Mouse (Mus musculus): ENCODE data around the gene Atp4a. TPM values are rescaled to one million over a fixed set of nuclear protein-coding genes. Genes with fewer than 3 reads are reported as not detected.
A peak's percentile ranks its signal among the peaks of the same experiment; 100 is the strongest.
"Not testable (repeated sequence)": the region's sequence is repeated elsewhere in the genome, so short reads cannot be mapped to it uniquely, and the experiment has no call there.

Atp4a gene
- polyA plus RNA-seq, 1 experiment from 2014 or later: 0.09 TPM

GRCm38 (mm10) chr7:30706214-30706882 lies 5.7 kb upstream of the Atp4a start:
- 74% methylated on average over 8 of the region's 8 CpGs for WGBS
- ATAC-seq (ENCODE audit: low FRiP score, low read depth): no peak
- Histone ChIP-seq H3K9me3 (no peaks in the 10 kb centered on the region), H3K9ac (no peak overlapping the region), H3K27me3 (0 out of 2 replicates have a peak, but pooled peaks cover 7% of the 10 kb centered on the region), H3K27ac (no peak overlapping the region), H3K4me2 (replicated peaks) (no peak overlapping the region), H3K36me3 (no peaks in the 10 kb centered on the region), H3K4me1 (no peaks in the 10 kb centered on the region), H3K4me3 (no peak overlapping the region)

- H3K27me3 ChIP-seq: peaks cover 7% of the 10 kb centered on the region; the same call in 1 of the 2 replicates
- no peak for ATAC-seq (ENCODE audit: low FRiP score, low read depth)
- no peaks in the 10 kb centered on the region for H3K36me3 ChIP-seq
- no peak overlapping the region for H3K27ac ChIP-seq
- H3K4me1 ChIP-seq: no peaks in the 10 kb centered on the region
- H3K9me3 ChIP-seq: no peaks in the 10 kb centered on the region
- WGBS: 88% methylated on average over 1 of the region's 1 CpGs
- no peak overlapping the region for H3K4me2 ChIP-seq (replicated peaks)
- no peak overlapping the region for H3K9ac ChIP-seq
- no peak overlapping the region for H3K4me3 ChIP-seq
These were observed 4.6 kb upstream of the Atp4a start for GRCm38 (mm10) chr7:30707441-30707840.

GRCm38 (mm10) chr7:30717006-30717715 lies 5.2 kb downstream of the Atp4a start:
- 1% methylated on average over 43 of the region's 43 CpGs for WGBS
- Histone ChIP-seq H3K4me3 (peak overlapping the region; percentile 37), H3K27me3 (peaks cover 50% of the 10 kb centered on the region), H3K36me3 (no peaks in the 10 kb centered on the region), H3K4me2 (replicated peaks) (peak overlapping the region; percentile 65), H3K9me3 (no peaks in the 10 kb centered on the region), H3K9ac (0 out of 2 replicates have a peak overlapping the region, but pooled peaks have one; percentile 15), H3K4me1 (peaks cover 12% of the 10 kb centered on the region), H3K27ac (no peak overlapping the region)
- ATAC-seq (ENCODE audit: low FRiP score, low read depth): peak; percentile 93

- 0 out of 2 replicates have a peak overlapping the region, but pooled peaks have one; percentile 15 for H3K9ac ChIP-seq
- 15% methylated on average over 14 of the region's 14 CpGs for WGBS
- H3K36me3 ChIP-seq: no peaks in the 10 kb centered on the region
- peaks cover 50% of the 10 kb centered on the region for H3K27me3 ChIP-seq
- H3K4me1 ChIP-seq: peaks cover 12% of the 10 kb centered on the region
- no peak for ATAC-seq (ENCODE audit: low FRiP score, low read depth)
- H3K4me2 ChIP-seq (replicated peaks): peak overlapping the region; percentile 65
- H3K9me3 ChIP-seq: no peaks in the 10 kb centered on the region
- peak overlapping the region; percentile 37 for H3K4me3 ChIP-seq
- H3K27ac ChIP-seq: no peak overlapping the region
These were observed 5.7 kb downstream of the Atp4a start for GRCm38 (mm10) chr7:30717716-30718046.

GRCm38 (mm10) chr7:30719669-30720068 lies 7.7 kb downstream of the Atp4a start:
- Histone ChIP-seq H3K4me2 (replicated peaks) (no peak overlapping the region), H3K27ac (no peak overlapping the region), H3K9ac (no peak overlapping the region), H3K4me1 (peaks cover 16% of the 10 kb centered on the region), H3K36me3 (no peaks in the 10 kb centered on the region), H3K9me3 (no peaks in the 10 kb centered on the region), H3K27me3 (peaks cover 48% of the 10 kb centered on the region), H3K4me3 (no peak overlapping the region)
- WGBS: 97% methylated on average over 5 of the region's 5 CpGs
- ATAC-seq (ENCODE audit: low FRiP score, low read depth): no peak

- no peak for ATAC-seq (ENCODE audit: low FRiP score, low read depth)
- H3K36me3 ChIP-seq: 0 out of 2 replicates have a peak, but pooled peaks cover 3% of the 10 kb centered on the region
- no peak overlapping the region for H3K27ac ChIP-seq
- H3K4me2 ChIP-seq (replicated peaks): no peak overlapping the region
- no peaks in the 10 kb centered on the region for H3K9me3 ChIP-seq
- H3K9ac ChIP-seq: no peak overlapping the region
- WGBS: 84% methylated on average over 7 of the region's 7 CpGs
- H3K4me1 ChIP-seq: peaks cover 16% of the 10 kb centered on the region
- H3K4me3 ChIP-seq: no peak overlapping the region
- H3K27me3 ChIP-seq: peaks cover 32% of the 10 kb centered on the region
These were observed 9.3 kb downstream of the Atp4a start for GRCm38 (mm10) chr7:30721286-30721685.

- 50% methylated on average over 6 of the region's 6 CpGs for WGBS
- H3K9me3 ChIP-seq: no peaks in the 10 kb centered on the region
- H3K4me2 ChIP-seq (replicated peaks): no peak overlapping the region
- no peak for ATAC-seq (ENCODE audit: low FRiP score, low read depth)
- peaks cover 12% of the 10 kb centered on the region for H3K27me3 ChIP-seq
- no peak overlapping the region for H3K4me3 ChIP-seq
- H3K36me3 ChIP-seq: peaks cover 18% of the 10 kb centered on the region
- H3K27ac ChIP-seq: no peak overlapping the region
- H3K9ac ChIP-seq: no peak overlapping the region
- H3K4me1 ChIP-seq: peaks cover 12% of the 10 kb centered on the region
These were observed 11.4 kb downstream of the Atp4a start for GRCm38 (mm10) chr7:30723274-30723953.

- Histone ChIP-seq H3K27me3 (no peaks in the 10 kb centered on the region), H3K4me3 (peak overlapping the region; percentile 82), H3K27ac (no peak overlapping the region), H3K4me2 (replicated peaks) (peak overlapping the region; percentile 79), H3K9me3 (no peaks in the 10 kb centered on the region), H3K36me3 (peaks cover 34% of the 10 kb centered on the region), H3K9ac (peak overlapping the region; percentile 91), H3K4me1 (peaks cover 24% of the 10 kb centered on the region)
- 82% methylated on average over 6 of the region's 6 CpGs for WGBS
- no peak for ATAC-seq (ENCODE audit: low FRiP score, low read depth)
These were observed 16.2 kb downstream of the Atp4a start for GRCm38 (mm10) chr7:30728214-30728613.

- no peaks in the 10 kb centered on the region for H3K27me3 ChIP-seq
- WGBS: 8% methylated on average over 26 of the region's 26 CpGs
- H3K4me1 ChIP-seq: peaks cover 20% of the 10 kb centered on the region
- H3K36me3 ChIP-seq: peaks cover 40% of the 10 kb centered on the region
- peak overlapping the region; percentile 85; the same call in 1 of the 2 replicates for H3K27ac ChIP-seq
- H3K4me3 ChIP-seq: peak overlapping the region; percentile 82
- H3K4me2 ChIP-seq (replicated peaks): peak overlapping the region; percentile 79
- no peaks in the 10 kb centered on the region for H3K9me3 ChIP-seq
- peak overlapping the region; percentile 91 for H3K9ac ChIP-seq
- peak; percentile 20 for ATAC-seq (ENCODE audit: low FRiP score, low read depth)
These were observed 16.9 kb downstream of the Atp4a start for GRCm38 (mm10) chr7:30728739-30729395.

GRCm38 (mm10) chr7:30729396-30730063 lies 17.5 kb downstream of the Atp4a start, which contains the start of gene Tmem147:
Gene Tmem147, minus strand, starts transcription at chr7:30729540.
- ATAC-seq (ENCODE audit: low FRiP score, low read depth): peak; percentile 97
- H3K4me1 ChIP-seq: peaks cover 20% of the 10 kb centered on the region
- peak within 1 kb of the TSS; percentile 79 for H3K4me2 ChIP-seq (replicated peaks)
- H3K4me3 ChIP-seq: peak within 1 kb of the TSS; percentile 82
- peaks cover 44% of the 10 kb centered on the region for H3K36me3 ChIP-seq
- no peaks in the 10 kb centered on the region for H3K27me3 ChIP-seq
- peak within 1 kb of the TSS; percentile 85 for H3K27ac ChIP-seq
- H3K9ac ChIP-seq: peak within 1 kb of the TSS; percentile 91
- under 1% methylated on average over 60 of the region's 60 CpGs for WGBS
- no peaks in the 10 kb centered on the region for H3K9me3 ChIP-seq

- H3K27me3 ChIP-seq; H3K9me3 ChIP-seq; ATAC-seq (ENCODE audit: low FRiP score, low read depth): not testable (repeated sequence)
- H3K36me3 ChIP-seq: peaks cover 47% of the 10 kb centered on the region
- peaks cover 20% of the 10 kb centered on the region for H3K4me1 ChIP-seq
- 28% methylated on average over 14 of the region's 22 CpGs for WGBS
- H3K27ac ChIP-seq: peak overlapping the region; percentile 85; the same call in 1 of the 2 replicates
- peak overlapping the region; percentile 79 for H3K4me2 ChIP-seq (replicated peaks)
- H3K4me3 ChIP-seq: peak overlapping the region; percentile 82
- H3K9ac ChIP-seq: peak overlapping the region; percentile 91
These were observed 18.2 kb downstream of the Atp4a start for GRCm38 (mm10) chr7:30730064-30730722.
